Mouse (Mus musculus) embryonic fibroblast, embryonic 13.5 days (primary cell): ENCODE results near the gene Fam76b. TPM values are rescaled to one million over a fixed set of nuclear protein-coding genes. Genes with fewer than 3 reads are reported as not detected.
A peak's percentile ranks its signal among the peaks of the same experiment; 100 is the strongest.

ENCODE experiments used
- H3K27ac ChIP-seq: 2 replicates; pipeline ENCODE4 v1.5.1; 2012; ENCODE audit warnings: low read length, control low read depth, inconsistent platforms; ENCODE audit not compliant: insufficient read depth
- H3K4me1 ChIP-seq: 2 replicates; pipeline ENCODE4 v1.6.1; 2011; ENCODE audit warnings: low read length; ENCODE audit not compliant: control insufficient read depth, insufficient read depth
- H3K4me3 ChIP-seq: 2 replicates; pipeline ENCODE4 v1.5.1; 2011; ENCODE audit warnings: mild to moderate bottlenecking, control low read depth, low read length; ENCODE audit not compliant: insufficient read depth
- CTCF ChIP-seq: IDR thresholded peaks from 2 replicates; pipeline ENCODE4 v1.5.1; 2011; ENCODE audit warnings: mild to moderate bottlenecking, control low read depth, low read length, moderate library complexity, borderline replicate concordance; ENCODE audit not compliant: insufficient read depth
- POLR2A ChIP-seq: IDR thresholded peaks from 2 replicates; pipeline ENCODE4 v1.6.1; 2011; ENCODE audit warnings: low read depth, mild to moderate bottlenecking, control low read depth, low read length, moderate library complexity
- polyA plus RNA-seq: library from polyadenylated mRNA; stranded (reverse); fragments of >200 nt; gene quantifications from 2 replicates; pipeline ENCODE4 v1.2.4, GENCODE M21; 2011; ENCODE audit warnings: low read depth; ENCODE audit not compliant: missing spikeins, insufficient read length

Gene Fam76b
- polyA plus RNA-seq, 1 experiment, result 30.3 TPM

- peak overlapping the region; percentile 89 for H3K4me3 ChIP-seq
- no peak for TF ChIP-seq CTCF
- TF ChIP-seq POLR2A, result no peak
- H3K4me1 ChIP-seq, result peaks cover 4% of the 10 kb centered on the region
Observed at GRCm38 (mm10) chr9:13825896-13826295, 1.6 kb upstream of the Fam76b start.

GRCm38 (mm10) chr9:13826391-13826805 is 1.1 kb upstream of the Fam76b start:
- Histone ChIP-seq H3K27ac (peak overlapping the region; percentile 82), H3K4me3 (peak overlapping the region; percentile 89), H3K4me1 (peaks cover 4% of the 10 kb centered on the region)
- no peak for TF ChIP-seq CTCF
- TF ChIP-seq POLR2A, result no peak; the same call in 1 of the 2 replicates

More at GRCm38 (mm10) chr9:13825896-13826295, 1.6 kb upstream of the Fam76b start:
- peak overlapping the region; percentile 82 for H3K27ac ChIP-seq

- no peak for TF ChIP-seq CTCF
- peak; percentile 79 for TF ChIP-seq POLR2A
- Histone ChIP-seq H3K27ac (peak within 1 kb of the TSS; percentile 82), H3K4me1 (peaks cover 4% of the 10 kb centered on the region), H3K4me3 (peak within 1 kb of the TSS; percentile 89)
Observed at GRCm38 (mm10) chr9:13826832-13827405, 597 bp upstream of the Fam76b start, which contains the start of gene Cep57. Gene Cep57, minus strand, starts transcription at chr9:13827107.

- no peak for TF ChIP-seq CTCF
- peak; percentile 48 for TF ChIP-seq POLR2A
- Histone ChIP-seq H3K27ac (peak overlapping the region; percentile 60), H3K4me1 (peaks cover 4% of the 10 kb centered on the region)
Observed at GRCm38 (mm10) chr9:13828087-13828441, 548 bp downstream of the Fam76b start.

GRCm38 (mm10) chr9:13835256-13835655 is 7.7 kb downstream of the Fam76b start:
- TF ChIP-seq POLR2A (no peak), CTCF (no peak)
- no peak overlapping the region for H3K27ac ChIP-seq
- H3K4me3 ChIP-seq, result no peak overlapping the region
- no peaks in the 10 kb centered on the region for H3K4me1 ChIP-seq

More at GRCm38 (mm10) chr9:13828087-13828441, 548 bp downstream of the Fam76b start:
- peak overlapping the region; percentile 85 for H3K4me3 ChIP-seq

- Histone ChIP-seq H3K4me3 (no peak overlapping the region), H3K27ac (no peak overlapping the region), H3K4me1 (no peaks in the 10 kb centered on the region)
- no peak for TF ChIP-seq POLR2A
- no peak for TF ChIP-seq CTCF
Observed at GRCm38 (mm10) chr9:13836726-13837125, 9.2 kb downstream of the Fam76b start.

- TF ChIP-seq CTCF, result no peak
- TF ChIP-seq POLR2A, result no peak
- H3K4me1 ChIP-seq, result no peaks in the 10 kb centered on the region
Observed at GRCm38 (mm10) chr9:13847591-13847990, 20.1 kb downstream of the Fam76b start.

GRCm38 (mm10) chr9:13848481-13849480 is 21.3 kb downstream of the Fam76b start:
- no peak overlapping the region for H3K27ac ChIP-seq
- TF ChIP-seq POLR2A, result no peak
- no peak for TF ChIP-seq CTCF
- H3K4me1 ChIP-seq, result no peaks in the 10 kb centered on the region
- no peak overlapping the region for H3K4me3 ChIP-seq

More at GRCm38 (mm10) chr9:13847591-13847990, 20.1 kb downstream of the Fam76b start:
- H3K4me3 ChIP-seq, result no peak overlapping the region
- H3K27ac ChIP-seq, result no peak overlapping the region

GRCm38 (mm10) chr9:13853876-13854275 is 26.4 kb downstream of the Fam76b start:
- TF ChIP-seq POLR2A (no peak), CTCF (no peak)
- Histone ChIP-seq H3K4me3 (no peak overlapping the region), H3K27ac (no peak overlapping the region), H3K4me1 (no peaks in the 10 kb centered on the region)

GRCm38 (mm10) chr9:13856247-13856646 is 28.7 kb downstream of the Fam76b start:
- no peak overlapping the region for H3K4me3 ChIP-seq
- TF ChIP-seq CTCF, result no peak
- no peak for TF ChIP-seq POLR2A
- H3K4me1 ChIP-seq, result no peaks in the 10 kb centered on the region
- no peak overlapping the region for H3K27ac ChIP-seq
